Mouse (Mus musculus) lung, embryonic 14.5 days (tissue): ENCODE measurements at regions not wholly inside any gene's neighbourhood (a gene's known extent, or its start where the extent isn't known, plus 50 kb on each side); places are given as distances from the start of the nearest gene placed in this dataset.

Source experiments
- ATAC-seq: fragments of 200-750 bp; cut with Nextera tagmentation; 2 replicates; pipeline ENCODE4 v1.8.0; 2017; ENCODE audit warnings: mild to moderate bottlenecking, moderate TSS enrichment, moderate library complexity; ENCODE audit not compliant: insufficient read depth
- DNase-seq: peaks from one replicate; pipeline ENCODE4 v3.0.0-alpha.2; 2015
- H3K27ac ChIP-seq: fragments of 300-500 bp; sonication (generic); 2 replicates; pipeline ENCODE4 v1.5.1; 2014; ENCODE audit warnings: low read depth, mild to moderate bottlenecking, moderate library complexity
- H3K27me3 ChIP-seq: fragments of 300-500 bp; sonication (generic); 2 replicates; pipeline ENCODE4 v1.6.1; 2014; ENCODE audit warnings: low read length, control low read depth; ENCODE audit not compliant: insufficient read depth
- H3K36me3 ChIP-seq: fragments of 300-500 bp; sonication (generic); 2 replicates; pipeline ENCODE4 v1.6.1; 2014; ENCODE audit warnings: control low read depth; ENCODE audit not compliant: insufficient read depth
- H3K4me1 ChIP-seq: fragments of 300-500 bp; sonication (generic); 2 replicates; pipeline ENCODE4 v1.6.1; 2014; ENCODE audit warnings: antibody characterized with exemption, control low read depth; ENCODE audit not compliant: insufficient read depth
- H3K4me2 ChIP-seq: fragments of 300-500 bp; sonication (generic); 2 replicates; pipeline ENCODE4 v1.6.1; 2014; ENCODE audit warnings: mild to moderate bottlenecking
- H3K4me3 ChIP-seq: fragments of 300-500 bp; sonication (generic); 2 replicates; pipeline ENCODE4 v1.5.1; 2014; ENCODE audit warnings: low read depth, low read length
- H3K9ac ChIP-seq: fragments of 300-500 bp; sonication (generic); 2 replicates; pipeline ENCODE4 v1.6.1; 2014
- H3K9me3 ChIP-seq: fragments of 300-500 bp; sonication (generic); 2 replicates; pipeline ENCODE4 v1.6.1; 2016; ENCODE audit warnings: low read depth, low read length, control low read depth
- CTCF ChIP-seq: IDR thresholded peaks from 2 replicates; pipeline ENCODE4 v1.5.1; 2016; ENCODE audit warnings: antibody characterized with exemption, low read depth
- WGBS: fragments of 180-500 bp; shearing (Covaris S2); extraction: QIAGEN DNeasy Blood & Tissue Kit; methylation state at CpG from one replicate; pipeline ENCODE4 v1.1.7; 2014; 5-methylcytosine and 5-hydroxymethylcytosine counted together

DNA sequence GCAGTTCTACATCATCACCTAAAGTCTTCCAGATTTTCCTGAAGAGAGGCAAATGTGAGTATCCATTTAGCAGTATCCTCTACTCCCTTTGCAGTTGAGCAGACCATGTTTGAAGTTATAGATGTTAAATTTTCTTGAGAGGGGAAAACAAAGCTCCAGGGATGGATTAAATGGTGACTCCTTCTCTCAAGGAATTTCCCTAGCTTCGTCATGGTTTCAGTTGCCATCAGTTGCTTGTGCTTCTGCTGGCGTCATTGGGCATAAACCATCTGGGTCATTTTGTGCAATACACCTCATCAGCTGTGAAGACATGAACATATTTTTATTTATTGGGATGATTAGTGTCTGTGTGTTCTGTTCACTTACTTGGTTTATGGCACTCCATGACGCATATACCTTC lies 72.7 kb upstream of the Cdkn2b start:
- Histone ChIP-seq H3K27ac (no peak overlapping the region), H3K27me3 (no peaks in the 10 kb centered on the region), H3K36me3 (no peaks in the 10 kb centered on the region), H3K4me1 (no peaks in the 10 kb centered on the region), H3K4me3 (no peak overlapping the region), H3K9me3 (no peaks in the 10 kb centered on the region), H3K4me2 (no peak overlapping the region), H3K9ac (no peak overlapping the region)
- DNase-seq = no peak
- no peak for TF ChIP-seq CTCF
- WGBS = 87% methylated on average over 3 of the region's 3 CpGs
- ATAC-seq = no peak

DNA sequence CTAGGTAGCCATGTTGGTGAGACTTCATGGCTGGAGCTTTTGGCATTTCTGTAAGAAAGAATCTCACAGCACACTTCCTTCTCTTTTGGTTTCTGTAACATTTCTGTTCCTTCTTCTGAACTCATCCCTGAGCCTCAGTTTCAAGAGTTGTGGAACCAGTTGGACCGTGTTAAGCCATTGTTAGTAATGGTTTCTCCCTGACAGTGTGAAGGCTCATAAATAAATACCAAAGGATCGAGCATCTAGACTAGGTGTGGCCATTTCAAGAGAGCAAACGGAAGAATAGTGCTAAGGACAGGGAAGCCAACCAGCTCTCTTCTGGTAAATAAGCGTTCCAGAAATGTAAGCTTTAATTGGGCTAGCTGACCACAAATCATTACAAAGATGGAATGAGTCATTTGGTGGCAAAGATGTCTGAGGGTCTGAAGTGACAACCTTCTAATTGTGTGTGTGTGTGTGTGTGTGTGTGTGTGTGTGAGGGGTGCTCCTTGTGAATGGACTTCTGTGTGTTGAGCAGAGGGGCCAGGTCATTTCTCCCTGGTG lies 71.7 kb upstream of the Cdkn2b start:
- TF ChIP-seq CTCF = no peak
- Histone ChIP-seq H3K4me3 (no peak overlapping the region), H3K9me3 (no peaks in the 10 kb centered on the region), H3K4me2 (no peak overlapping the region), H3K27ac (no peak overlapping the region), H3K36me3 (no peaks in the 10 kb centered on the region), H3K9ac (no peak overlapping the region), H3K27me3 (no peaks in the 10 kb centered on the region), H3K4me1 (no peaks in the 10 kb centered on the region)
- no peak for DNase-seq
- 64% methylated on average over 4 of the region's 4 CpGs for WGBS
- no peak for ATAC-seq

- H3K4me3 ChIP-seq = no peak overlapping the region
- DNase-seq (no peak), ATAC-seq (no peak)
- no peak overlapping the region for H3K4me2 ChIP-seq
- no peaks in the 10 kb centered on the region for H3K36me3 ChIP-seq
- no peaks in the 10 kb centered on the region for H3K4me1 ChIP-seq
- H3K27ac ChIP-seq = no peak overlapping the region
- 82% methylated on average over 2 of the region's 2 CpGs for WGBS
- H3K9me3 ChIP-seq = no peaks in the 10 kb centered on the region
- no peak overlapping the region for H3K9ac ChIP-seq
- TF ChIP-seq CTCF = no peak
- no peaks in the 10 kb centered on the region for H3K27me3 ChIP-seq
Observed at GRCm38 (mm10) chr4:89381763-89382162, 70.9 kb upstream of the Cdkn2b start.

DNA sequence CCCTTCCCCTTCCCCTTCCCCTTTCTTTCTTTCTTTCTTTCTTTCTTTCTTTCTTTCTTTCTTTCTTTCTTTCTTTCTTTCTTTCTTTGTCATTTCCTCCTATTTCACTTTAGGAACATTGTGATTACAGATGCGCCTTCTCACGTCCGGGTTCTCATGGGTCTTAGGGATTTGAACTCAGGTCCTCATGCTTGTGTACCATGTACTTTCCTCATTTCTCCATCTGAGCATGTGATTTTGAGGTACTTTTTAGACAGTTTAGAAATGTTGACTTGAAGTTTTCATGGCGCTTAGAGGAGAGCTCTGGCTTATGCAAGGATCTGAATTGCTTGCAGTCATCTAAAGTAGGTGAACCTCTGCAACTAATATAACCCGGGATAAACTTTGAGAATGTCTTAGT lies 70.2 kb upstream of the Cdkn2b start:
- Histone ChIP-seq H3K36me3 (no peaks in the 10 kb centered on the region), H3K27ac (no peak overlapping the region), H3K4me2 (no peak overlapping the region), H3K4me3 (no peak overlapping the region), H3K27me3 (no peaks in the 10 kb centered on the region), H3K9me3 (no peaks in the 10 kb centered on the region), H3K4me1 (no peaks in the 10 kb centered on the region), H3K9ac (no peak overlapping the region)
- no peak for TF ChIP-seq CTCF
- DNase-seq (no peak), ATAC-seq (no peak)
- 88% methylated on average over 5 of the region's 5 CpGs for WGBS

DNA sequence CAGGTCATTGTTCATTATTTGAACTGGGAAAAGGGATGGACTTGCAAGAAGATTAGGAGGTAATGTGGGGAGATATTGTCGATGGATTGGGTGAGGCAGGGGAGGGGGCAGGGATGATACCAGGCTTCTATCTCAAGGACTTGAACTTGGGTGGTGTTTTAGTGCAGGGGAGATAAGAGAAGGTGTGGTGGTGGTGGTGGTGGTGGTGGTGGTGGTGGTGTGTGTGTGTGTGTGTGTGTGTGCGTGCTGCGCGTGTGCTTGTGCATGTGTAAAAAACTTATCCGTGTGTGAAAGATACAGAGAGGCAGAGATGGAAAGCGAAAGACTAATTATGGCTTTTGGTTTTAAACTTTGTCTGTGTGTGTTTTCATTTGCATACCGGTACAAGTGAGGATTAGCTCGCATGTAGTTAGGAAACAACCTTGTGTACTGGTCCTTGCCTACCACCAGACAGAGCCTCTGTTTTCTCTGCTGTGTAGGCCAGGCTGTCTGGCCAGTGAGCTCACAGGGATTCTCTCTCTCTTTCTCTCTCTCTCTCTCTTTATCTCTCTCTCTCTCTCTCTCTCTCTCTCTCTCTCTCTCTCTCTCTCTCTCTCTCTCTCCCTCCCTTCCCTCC lies 69.6 kb upstream of the Cdkn2b start:
- no peak for DNase-seq
- Histone ChIP-seq H3K4me2 (no peak overlapping the region), H3K27ac (no peak overlapping the region), H3K4me3 (no peak overlapping the region), H3K4me1 (no peaks in the 10 kb centered on the region), H3K36me3 (no peaks in the 10 kb centered on the region), H3K9ac (no peak overlapping the region), H3K9me3 (no peaks in the 10 kb centered on the region), H3K27me3 (no peaks in the 10 kb centered on the region)
- ATAC-seq = no peak
- no peak for TF ChIP-seq CTCF
- WGBS = 90% methylated on average over 8 of the region's 8 CpGs

DNA sequence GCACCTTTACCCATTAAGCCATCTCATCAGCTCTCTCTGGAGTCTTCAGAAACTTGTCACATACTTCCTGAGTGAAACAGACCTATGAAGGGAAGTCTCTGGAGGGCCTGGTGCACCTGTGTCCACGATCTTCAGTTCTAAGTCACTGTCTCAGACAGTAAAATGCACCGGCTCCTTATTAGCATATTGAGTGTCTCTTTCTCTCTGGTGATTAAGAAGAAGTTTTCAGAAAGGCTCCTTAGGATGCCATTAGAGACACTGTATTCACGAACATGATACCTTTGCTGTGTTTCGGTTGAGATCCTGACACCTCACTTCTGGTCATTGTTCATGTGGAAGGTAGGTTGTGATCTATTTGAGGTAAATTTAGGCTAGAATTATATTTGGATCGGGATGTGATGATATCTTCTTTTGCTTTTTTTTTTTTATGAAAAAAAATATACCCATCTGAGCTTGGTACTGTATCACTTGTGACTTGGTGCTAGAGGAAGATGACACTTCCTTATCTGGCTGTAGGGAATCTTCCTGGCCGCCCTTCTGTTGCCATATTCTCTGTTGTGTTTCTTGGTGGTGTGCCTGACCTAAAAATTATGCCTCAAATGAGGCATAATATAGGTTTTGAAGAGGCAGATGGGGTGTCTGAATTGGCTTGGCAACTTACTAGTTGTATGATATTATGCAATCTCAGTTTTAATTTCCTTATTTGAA lies 68.9 kb upstream of the Cdkn2b start:
- TF ChIP-seq CTCF = no peak
- Histone ChIP-seq H3K9ac (no peak overlapping the region), H3K4me3 (no peak overlapping the region), H3K9me3 (no peaks in the 10 kb centered on the region), H3K4me1 (no peaks in the 10 kb centered on the region), H3K4me2 (no peak overlapping the region), H3K27me3 (no peaks in the 10 kb centered on the region), H3K36me3 (no peaks in the 10 kb centered on the region), H3K27ac (no peak overlapping the region)
- no peak for ATAC-seq
- 83% methylated on average over 6 of the region's 6 CpGs for WGBS
- DNase-seq = no peak

GRCm38 (mm10) chr4:89372631-89373030 lies 61.8 kb upstream of the Cdkn2b start:
- DNase-seq (no peak), ATAC-seq (no peak)
- Histone ChIP-seq H3K9ac (no peak overlapping the region), H3K36me3 (no peaks in the 10 kb centered on the region), H3K4me1 (no peaks in the 10 kb centered on the region), H3K27me3 (no peaks in the 10 kb centered on the region), H3K4me2 (no peak overlapping the region), H3K9me3 (no peaks in the 10 kb centered on the region), H3K4me3 (no peak overlapping the region), H3K27ac (no peak overlapping the region)
- no peak for TF ChIP-seq CTCF
- 73% methylated on average over 6 of the region's 6 CpGs for WGBS
